Mouse (Mus musculus): ENCODE results near the gene Cers2.
A peak's percentile ranks its signal among the peaks of the same experiment; 100 is the strongest.

Cers2 gene

DNA sequence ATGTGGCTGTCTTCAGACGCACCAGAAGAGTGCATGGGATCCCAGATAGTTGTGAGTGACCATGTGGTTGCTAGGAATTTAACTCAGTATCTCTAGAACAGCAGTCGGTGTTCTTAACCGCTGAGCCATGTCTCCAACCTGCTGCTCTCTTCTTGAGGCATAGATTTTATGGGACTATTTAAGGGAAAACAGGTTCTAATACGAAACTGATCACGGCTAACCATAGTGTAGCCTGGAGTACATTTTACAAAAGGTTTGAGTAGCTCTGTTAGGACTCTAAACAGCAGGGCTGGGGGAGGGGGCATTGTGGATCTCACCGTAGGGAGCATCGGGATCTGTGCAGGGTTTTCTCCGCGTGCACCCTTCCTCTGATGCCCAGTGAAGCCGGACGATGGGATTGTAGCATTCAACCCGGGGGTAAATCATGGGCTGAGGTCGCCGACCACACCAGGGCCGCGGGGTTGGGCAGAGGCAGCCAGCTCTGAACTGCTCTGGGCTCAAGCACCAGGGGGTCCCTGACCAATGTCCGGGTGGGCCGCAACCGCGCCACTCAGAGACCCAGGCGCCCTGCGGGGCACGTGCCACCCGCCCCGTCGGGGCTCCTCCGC lies at the start of gene Cers2:
TSS of gene Cers2 (plus strand) at position 306 of the 608 bp plus-strand sequence.
- DNase-seq (ENCODE audit: low read depth, low spot score) = peak; percentile 49

DNA sequence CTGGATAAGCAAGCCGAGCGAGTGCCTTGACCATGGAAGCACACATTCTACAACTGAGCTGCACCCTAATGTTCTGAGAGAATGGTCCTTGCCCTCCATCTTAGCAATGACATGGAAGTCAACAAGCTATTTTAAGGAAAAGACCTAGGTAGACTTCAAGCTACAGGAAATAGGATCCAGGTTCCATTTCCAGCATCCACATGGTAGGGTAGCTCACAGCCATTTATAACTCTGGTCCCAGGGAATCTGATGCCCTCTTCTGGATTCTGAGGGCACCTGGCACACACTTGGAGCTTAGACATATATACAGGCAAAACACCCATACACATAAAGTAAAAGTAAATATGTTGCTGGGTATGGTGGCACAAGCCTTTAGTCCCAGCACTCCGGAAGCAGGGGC lies 48.5 kb upstream of the Cers2 start:
- no peak for DNase-seq (ENCODE audit: low read depth, low spot score)

DNA sequence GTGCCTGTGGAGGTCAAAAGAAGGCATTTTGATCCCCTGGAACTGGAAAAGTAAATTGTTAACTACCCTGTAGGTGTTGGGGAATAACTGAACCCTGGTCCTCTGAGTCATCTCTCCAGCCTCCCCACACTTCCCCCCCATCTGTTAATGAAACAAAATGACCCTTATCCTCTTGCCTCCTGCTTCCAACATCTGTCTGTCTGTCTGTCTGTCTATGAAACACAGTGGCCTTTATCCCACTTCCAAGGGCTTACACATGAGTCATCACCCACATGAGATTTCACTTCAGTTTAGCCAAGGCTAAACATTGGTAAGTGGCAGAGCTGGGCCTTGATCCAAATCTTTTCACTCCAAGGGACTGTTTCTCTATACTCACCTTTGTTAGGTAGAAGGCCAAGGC lies 46.7 kb upstream of the Cers2 start:
- no peak for DNase-seq (ENCODE audit: low read depth, low spot score)

DNA sequence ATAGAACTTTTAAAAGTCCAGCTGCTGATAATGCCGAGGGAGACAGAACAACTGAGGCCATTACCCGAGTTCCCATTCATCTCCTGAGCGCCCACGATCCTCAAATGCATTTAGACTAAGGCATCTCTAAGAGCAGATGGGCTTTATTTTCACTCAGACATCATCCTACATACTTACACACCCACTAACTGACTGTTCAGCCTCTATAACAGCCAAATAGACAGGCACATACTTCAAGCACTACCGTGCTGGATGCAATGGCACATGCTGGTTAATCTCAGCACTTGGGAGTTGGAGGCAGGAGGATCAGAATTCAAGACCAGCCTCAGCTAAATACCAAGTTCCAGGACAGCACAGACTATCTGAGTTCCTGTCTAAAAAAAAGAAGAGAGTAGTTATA lies 44.8 kb upstream of the Cers2 start:
- DNase-seq (ENCODE audit: low read depth, low spot score) = no peak

DNA sequence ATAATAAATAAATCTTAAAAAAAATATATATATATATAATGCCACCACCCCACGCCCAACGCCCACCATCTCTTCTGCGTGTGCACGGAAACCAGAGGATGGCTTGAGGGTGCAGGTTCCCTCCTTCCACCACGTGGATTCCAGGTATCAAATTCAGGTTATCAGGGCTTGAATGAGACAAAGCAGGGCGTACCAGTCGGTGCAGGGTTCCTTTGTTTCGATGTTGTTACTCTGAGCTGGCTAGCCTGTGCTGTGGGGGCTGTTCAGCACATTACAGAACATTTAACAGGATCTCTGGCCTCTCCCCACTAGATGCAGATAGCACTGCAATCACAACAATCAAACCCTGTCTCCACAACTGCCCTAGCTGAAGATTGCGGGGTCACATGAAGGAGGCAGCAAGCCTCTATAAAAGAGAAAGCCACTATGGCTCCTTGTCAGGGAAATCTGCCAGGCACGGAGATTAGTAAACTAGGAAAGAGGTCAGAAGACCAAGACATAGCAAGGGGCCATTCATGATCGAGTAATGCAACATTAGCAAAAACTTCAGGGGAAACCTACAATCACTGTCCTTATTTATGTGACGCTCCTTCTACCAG lies 43.7 kb upstream of the Cers2 start:
- DNase-seq (ENCODE audit: low read depth, low spot score) = peak; percentile 59

DNA sequence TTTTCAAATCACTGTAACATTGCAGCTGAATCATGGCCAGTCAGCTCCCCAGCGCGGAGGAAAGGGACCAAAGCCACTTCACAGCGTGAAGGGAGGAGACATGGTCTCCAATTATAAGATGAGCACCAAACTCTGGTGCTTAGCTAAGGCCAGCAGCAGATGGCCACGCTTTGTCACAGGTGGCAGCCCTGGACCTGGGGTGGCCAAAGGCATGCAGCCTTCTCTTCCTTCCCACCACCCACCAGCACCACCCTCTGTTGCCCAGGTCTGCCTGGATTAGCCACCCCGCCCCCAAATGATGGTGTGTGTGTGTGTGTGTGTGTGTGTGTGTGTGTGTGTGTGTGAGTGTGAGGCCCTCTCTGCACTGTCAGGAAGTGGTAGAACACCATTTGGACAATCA lies 41.1 kb upstream of the Cers2 start:
- no peak for DNase-seq (ENCODE audit: low read depth, low spot score)

DNA sequence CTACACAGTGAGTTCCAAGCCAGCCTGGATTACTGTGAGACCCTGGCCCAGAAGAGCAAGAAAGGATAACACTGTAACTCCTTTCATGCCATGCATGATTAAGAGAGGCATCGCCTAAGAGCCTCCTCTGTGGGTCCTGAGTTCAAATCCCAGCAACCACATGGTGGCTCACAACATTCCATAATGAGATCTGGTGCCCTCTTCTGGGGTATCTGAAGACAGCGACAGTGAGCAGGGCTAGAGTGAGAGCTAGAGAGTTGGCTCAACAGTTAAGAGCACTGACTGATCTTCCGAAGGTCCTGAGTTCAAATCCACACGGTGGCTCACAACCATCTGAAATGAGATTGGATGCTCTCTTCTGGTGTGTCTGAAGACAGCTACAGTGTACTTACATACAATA lies 40.1 kb upstream of the Cers2 start:
- no peak for DNase-seq (ENCODE audit: low read depth, low spot score)

DNA sequence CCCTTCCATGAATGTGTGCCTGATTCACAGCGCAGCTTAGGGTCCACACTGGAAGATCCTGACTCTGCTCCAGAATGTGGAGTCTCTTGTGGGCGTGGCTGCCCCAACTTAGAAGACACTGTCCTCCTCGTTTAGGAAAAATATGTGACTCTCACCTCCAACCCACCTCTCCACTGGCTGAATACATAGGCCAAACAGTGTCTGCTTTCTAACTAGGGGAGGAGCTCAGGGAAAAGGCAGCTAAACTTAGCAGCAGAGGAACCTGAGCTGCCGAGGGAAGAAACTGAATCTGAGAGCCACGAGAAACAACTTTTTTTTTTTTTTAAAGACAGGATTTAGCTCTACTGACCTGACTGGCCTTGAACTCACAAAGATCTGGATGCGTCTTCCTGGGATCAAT lies 39.4 kb upstream of the Cers2 start:
- no peak for DNase-seq (ENCODE audit: low read depth, low spot score)

DNA sequence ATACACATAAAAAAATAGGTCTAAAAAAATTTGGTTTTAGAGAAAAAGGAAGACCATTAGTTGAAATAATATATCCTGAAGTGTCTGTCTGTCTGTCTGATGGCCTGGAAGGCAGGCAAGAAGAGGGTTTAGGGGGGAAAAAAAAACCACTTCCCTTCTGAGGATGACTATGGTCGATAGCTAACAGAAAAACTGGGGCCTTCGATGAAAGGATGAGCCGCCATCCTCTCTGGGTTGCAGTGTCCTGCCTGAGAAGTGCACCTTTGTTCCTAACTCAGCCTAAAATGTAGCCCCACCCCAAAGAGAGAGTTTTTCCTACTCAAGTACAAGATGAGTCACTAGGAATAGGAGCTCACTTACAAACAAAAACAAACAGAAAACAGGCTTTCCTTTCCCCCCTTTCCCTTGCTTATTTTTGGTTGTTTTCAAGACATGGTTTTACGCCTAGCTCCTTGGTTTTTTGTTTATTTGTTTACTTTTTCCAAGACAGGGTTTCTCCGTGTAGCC lies 38.1 kb upstream of the Cers2 start:
- no peak for DNase-seq (ENCODE audit: low read depth, low spot score)

DNA sequence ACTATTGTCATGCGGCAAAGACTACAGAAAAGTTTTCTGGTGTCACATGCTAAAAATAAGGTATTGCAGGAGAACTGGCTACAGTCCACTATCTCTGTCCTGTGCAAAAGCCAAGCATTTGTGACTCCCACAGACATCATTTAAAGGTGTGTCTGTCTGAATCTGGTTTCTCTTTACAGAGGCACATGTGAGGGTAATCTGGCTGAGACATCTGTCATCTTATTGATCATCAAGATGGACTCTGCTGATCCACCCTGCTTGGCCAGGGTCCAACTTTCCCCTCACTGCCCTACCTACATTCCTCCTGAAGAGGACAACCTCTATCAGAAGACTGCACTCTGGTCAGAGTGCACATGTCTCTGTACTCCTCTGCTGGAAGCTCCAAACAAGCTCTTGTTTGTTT lies 37.4 kb upstream of the Cers2 start:
- no peak for DNase-seq (ENCODE audit: low read depth, low spot score)

DNA sequence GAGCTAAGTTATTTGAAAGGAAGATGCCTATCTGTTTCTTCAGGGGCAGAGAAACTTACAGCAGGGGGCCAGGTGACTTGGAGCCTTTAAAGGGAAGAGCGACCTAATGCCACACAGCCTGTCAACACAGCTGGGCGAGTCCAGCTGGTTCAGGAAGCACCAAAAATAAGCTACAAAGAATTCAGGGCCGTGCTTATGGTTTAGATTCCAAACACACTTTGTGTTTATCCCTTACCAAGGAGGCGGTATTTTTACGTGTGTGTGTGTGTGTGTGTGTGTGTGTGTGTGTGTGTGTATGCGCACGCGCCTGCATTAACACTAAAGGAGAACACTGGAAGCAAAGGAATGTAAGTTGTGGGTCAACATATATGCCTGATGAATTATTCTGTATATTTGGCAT lies 33.8 kb upstream of the Cers2 start:
- DNase-seq (ENCODE audit: low read depth, low spot score) = no peak

DNA sequence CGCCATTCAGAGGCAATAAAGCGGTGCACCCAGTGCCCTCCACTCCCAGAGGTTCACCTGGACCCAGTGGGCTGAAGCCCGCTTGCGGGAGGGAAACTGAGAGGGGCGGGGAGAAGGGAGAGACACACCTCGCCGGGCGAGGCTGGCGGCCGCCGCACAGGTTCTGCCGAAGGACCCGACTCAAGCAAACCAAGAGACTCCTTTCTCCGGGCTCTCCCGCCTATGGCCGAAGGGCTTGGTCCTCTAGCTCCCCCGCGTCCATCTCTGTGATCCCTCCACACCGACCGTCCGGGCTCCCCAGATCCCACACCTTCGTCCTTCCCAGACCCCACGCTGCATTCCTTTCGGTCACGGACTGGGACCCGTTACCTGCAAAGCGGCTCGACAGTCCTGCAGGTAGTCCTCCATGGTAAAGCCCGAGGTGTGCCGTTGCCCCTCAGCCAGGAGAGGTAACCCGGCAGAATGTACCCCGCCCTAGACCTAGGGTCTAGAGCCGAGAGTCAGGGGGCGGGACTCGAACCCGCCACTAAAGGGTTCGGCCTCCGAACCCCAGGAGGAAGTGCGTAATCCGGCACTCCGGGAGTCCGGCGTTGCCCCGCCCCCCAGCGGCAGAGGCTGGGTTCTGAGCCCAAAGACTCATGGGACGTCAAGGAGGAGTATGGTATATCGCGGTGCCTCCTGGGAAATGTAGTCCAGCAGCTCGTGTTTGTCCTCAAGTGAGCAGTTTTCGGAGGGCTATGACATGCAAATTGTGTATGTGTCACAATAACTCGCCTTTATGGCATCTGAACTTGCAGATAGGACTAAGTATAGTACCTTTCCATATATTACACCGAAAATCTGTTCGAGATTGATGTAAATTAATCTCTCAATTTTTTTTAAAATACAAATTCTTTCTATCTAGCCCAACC lies 33.1 kb upstream of the Cers2 start, which contains the start of the genes Mindy1 and Prune1:
TSS of gene Mindy1 (plus strand) at position 130 of the 911 bp plus-strand sequence.
TSS of gene Prune1 (minus strand) at position 861 of the 911 bp plus-strand sequence.
- DNase-seq (ENCODE audit: low read depth, low spot score) = peak; percentile 98

DNA sequence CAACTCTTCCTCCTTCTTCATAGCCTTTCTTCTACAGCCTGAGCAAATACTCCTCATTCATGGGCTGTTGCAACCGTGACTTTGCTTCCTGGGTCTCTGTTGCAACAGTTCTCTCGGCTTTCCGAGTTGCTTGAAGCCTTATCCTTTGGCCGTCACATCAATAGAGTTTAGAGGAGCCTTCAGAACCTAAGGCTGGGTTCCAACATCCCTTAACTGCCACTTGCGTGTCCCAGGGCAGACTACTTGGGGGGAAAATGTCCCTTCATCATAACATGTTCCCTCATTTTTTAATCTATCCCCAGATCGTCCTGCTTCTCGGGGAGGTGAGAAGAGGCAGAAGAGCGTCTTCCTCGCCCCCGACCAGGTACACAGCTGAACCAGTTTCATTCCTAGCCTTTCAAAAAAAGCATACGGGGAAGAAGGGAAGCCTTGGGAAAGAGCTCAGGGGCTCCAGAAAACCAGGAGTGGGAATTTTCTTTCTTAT lies 32.2 kb upstream of the Cers2 start:
- no peak for DNase-seq (ENCODE audit: low read depth, low spot score)

DNA sequence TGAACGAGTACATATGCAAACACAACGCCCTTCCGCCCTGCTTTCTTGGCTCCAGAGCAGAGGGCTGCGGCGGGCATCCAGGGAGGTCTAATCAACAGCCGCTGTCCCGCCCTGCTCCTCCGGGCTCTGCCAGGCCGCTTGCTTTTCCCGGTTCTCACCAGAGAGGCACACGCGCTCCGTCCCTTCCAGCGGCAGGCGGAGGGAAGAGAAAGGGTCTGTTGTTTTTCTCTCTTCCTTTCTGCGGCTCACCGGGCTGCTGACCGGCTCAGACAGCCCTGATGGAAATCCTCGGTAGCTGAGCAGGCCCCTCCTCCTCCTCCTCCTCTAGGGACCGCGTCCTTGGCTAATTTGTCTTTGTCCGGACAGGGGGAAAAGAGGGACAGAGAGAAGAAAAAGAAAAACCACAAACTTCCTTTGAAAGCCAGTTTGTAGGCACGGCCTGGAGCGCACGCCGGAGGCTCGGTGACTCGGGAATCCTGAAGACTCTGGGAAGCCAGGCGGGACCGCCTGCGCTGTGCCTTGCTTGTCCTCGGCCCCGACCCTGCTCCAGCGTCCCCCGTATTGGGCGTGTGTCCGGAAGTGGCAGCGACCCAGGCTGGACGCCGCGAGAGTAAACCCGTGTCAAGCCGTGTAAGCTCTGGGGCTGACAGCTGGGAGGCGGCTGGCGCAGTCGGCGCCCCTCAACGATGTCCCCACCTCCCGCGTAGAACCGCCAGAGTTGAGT lies 31.6 kb upstream of the Cers2 start:
- DNase-seq (ENCODE audit: low read depth, low spot score) = peak; percentile 87

DNA sequence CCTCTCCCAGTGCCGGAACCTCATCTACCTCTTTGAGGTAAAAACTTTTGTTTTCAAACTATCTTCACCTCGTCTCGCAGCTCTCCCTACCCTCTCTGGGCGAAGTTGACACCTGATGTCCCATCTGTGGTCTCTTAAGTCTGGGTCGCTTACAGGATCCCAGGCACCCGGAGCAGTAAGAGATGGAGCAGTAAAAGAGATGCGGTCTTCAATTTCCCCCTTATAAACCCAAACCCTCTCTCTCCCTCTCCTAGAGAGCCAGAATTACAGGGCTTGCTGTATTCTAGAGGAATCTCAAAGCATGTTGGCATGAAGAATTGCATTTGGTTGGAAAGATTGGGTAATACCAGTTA lies 31.0 kb upstream of the Cers2 start:
- DNase-seq (ENCODE audit: low read depth, low spot score) = no peak

DNA sequence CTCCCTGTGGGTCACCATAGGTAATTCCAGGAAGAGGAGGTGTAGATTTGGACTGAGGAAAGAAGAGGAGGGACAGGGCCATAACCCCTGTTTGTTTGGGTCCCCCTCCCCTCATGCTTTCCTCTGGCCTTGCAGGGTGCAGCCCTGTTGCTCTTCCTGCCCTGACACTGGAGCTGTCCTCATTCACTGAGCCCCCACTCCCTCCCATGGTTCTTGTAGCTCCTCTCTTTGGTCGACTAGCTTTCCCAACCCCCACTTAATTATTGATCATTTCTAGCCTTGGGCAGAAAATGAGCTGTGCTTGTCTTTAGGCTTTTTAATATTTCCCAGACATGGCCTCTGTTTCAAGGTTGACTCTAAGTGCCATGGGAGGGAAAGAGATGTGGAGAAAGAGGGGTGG lies 30.5 kb upstream of the Cers2 start:
- DNase-seq (ENCODE audit: low read depth, low spot score) = no peak

DNA sequence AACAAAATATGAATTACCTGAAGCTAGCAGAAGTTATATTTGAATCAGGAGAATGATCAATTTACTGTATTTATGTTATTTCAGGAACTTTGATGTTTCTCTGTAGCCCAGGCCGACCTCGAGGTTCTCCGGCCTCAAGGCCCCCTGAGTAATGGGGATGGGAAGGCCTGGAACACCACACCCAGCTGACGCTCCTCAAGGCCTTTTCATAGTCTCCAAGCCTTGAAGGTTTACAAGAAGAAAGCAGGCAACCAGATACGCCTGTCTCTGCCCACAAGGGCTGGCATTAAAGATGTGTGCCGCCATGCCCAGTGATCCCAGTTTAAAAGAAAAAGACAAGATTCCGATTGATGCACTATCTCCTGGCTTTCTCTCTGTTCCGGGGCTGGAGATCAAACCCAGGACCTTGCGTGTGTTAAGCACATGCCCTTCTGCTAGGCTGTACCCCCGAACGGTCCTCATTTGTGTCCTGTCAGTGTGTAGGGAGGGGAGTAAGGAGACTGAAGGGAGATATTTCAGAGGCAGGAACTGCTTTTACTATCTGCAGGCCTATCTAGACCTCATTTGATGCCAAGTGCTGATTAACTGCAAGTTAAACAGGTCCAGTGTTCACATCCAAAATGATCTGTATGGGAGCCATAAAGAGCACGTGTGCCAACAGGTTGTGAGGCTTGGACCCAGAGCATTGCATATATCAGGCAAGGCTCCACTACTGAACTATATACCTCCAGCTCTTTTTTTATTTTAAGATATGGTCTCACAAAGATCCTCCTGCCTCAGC lies 29.9 kb upstream of the Cers2 start:
- no peak for DNase-seq (ENCODE audit: low read depth, low spot score)

DNA sequence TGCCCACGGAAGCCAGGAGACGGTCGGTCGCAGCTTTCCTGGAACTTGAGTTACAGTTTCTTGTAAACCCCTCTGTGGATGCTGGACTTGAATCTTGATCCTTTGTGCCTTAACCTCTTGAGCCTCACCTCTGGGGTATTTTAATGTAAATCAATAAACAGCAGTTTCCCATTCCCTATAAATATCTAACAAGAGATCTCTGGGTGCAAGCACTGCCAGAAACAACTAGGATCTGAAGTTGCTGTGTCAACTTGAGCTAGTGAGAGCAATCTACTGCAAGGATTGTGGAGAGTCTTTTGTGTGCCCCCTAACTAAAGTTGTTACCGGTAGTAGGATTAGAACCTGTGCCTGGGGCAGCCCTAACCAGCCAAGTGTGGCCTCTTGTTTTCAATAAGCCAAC lies 29.2 kb upstream of the Cers2 start:
- no peak for DNase-seq (ENCODE audit: low read depth, low spot score)

DNA sequence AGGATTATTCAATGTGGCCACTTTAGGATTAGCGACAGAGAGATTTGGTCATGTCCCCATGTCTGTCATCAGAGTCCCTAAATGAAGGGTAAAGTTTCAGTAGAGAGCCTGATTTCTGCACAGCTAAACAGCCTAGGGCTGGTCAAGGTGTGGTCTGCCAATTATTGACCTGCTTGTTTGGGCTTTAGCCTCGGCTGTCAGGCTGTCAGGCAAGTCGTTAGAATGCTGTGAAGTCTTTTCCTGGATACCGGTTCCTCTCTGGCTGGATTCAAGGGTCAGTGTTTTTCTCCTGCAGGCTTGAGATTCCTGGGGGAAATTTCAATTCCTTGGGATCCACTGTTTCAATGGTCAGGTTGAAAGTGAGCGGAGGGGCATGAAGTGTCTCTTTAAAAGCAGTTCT lies 28.6 kb upstream of the Cers2 start:
- no peak for DNase-seq (ENCODE audit: low read depth, low spot score)

DNA sequence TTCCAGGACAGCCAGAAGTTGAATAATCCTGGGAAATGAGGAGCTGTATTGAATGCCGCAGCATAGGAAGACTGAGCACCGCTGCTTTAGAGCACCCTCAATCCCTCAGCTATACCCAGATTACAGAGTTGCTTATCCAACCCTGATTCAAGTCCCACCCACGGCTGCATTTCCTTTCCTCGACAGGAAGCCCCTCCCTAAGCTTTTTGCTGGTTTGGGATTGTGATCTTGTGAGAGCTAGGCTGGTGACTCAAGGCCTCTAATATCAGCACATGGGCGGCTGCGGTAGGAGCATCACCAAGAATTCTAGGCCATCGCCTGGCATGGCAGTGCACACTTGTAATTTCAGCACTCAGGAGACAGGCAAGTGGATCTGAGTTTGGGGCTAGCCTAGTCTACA lies 28.1 kb upstream of the Cers2 start:
- DNase-seq (ENCODE audit: low read depth, low spot score) = peak; percentile 67

DNA sequence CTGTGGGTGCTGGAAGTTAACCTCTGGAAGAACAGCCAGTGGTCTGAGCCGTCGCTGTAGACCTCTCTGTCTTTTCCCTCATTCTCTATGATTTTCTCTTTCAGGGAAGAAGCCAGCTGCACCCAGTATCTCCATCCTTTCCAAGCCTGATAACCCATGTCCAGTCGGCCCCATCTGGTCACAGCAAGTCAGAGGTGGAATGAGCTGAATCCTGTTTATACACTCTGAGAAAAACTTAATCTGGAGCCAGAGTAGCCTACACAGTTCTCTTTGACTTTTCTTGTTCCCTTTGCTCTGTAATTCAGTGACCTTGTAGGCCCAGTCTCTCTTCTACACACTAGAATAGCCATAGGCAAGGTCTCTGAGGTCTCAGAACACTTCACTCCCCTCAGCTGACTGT lies 27.1 kb upstream of the Cers2 start:
- DNase-seq (ENCODE audit: low read depth, low spot score) = no peak

All from ES-CJ7 (cell line).